Mouse (Mus musculus) thymus, adult 2 months (tissue): Measurements from ENCODE around the gene Ugt1a8. TPM values are rescaled to one million over a fixed set of nuclear protein-coding genes. Genes with fewer than 3 reads are reported as not detected.
"Not testable (repeated sequence)": the region's sequence is repeated elsewhere in the genome, so short reads cannot be mapped to it uniquely, and the experiment has no call there.

Experiments
- DNase-seq: peaks from one replicate; pipeline ENCODE4 v3.0.0; 2021
- H3K27ac ChIP-seq: fragments of 200-500 bp; 2 replicates; pipeline ENCODE4 v1.5.1; 2012; ENCODE audit warnings: low read length, control low read depth; ENCODE audit not compliant: control insufficient read depth, insufficient read depth
- H3K27me3 ChIP-seq: fragments of 200-500 bp; 2 replicates; pipeline ENCODE4 v1.6.1; 2012; ENCODE audit warnings: mild to moderate bottlenecking, low read length, moderate library complexity, mixed read lengths; ENCODE audit not compliant: control insufficient read depth, insufficient read depth
- H3K36me3 ChIP-seq: fragments of 200-500 bp; 2 replicates; pipeline ENCODE4 v1.6.1; 2012; ENCODE audit warnings: mild to moderate bottlenecking, low read length, moderate library complexity; ENCODE audit not compliant: control insufficient read depth, insufficient read depth
- H3K4me1 ChIP-seq: fragments of 200-500 bp; replicated peaks from 2 replicates; pipeline ENCODE4 v1.6.1; 2012; ENCODE audit warnings: low read length; ENCODE audit not compliant: control insufficient read depth, insufficient read depth
- H3K4me3 ChIP-seq: fragments of 200-500 bp; 2 replicates; pipeline ENCODE4 v1.5.1; 2012; ENCODE audit warnings: mild to moderate bottlenecking, low read length, control low read depth, moderate library complexity; ENCODE audit not compliant: control insufficient read depth, insufficient read depth
- CTCF ChIP-seq: fragments of 200-500 bp; IDR thresholded peaks from 2 replicates; pipeline ENCODE4 v1.5.1; 2012; ENCODE audit warnings: mild to moderate bottlenecking, control low read depth, low read length, moderate library complexity, borderline replicate concordance; ENCODE audit not compliant: control insufficient read depth, poor library complexity, insufficient read depth; ENCODE audit errors: extremely low read depth
- POLR2A ChIP-seq: fragments of 200-500 bp; IDR thresholded peaks from 2 replicates; pipeline ENCODE4 v1.6.1; 2012; ENCODE audit warnings: mild to moderate bottlenecking, low read length, control low read depth, moderate library complexity; ENCODE audit not compliant: control insufficient read depth, poor library complexity, insufficient read depth; ENCODE audit errors: extremely low read depth
- WGBS: fragments of 180-500 bp; shearing (Covaris S2); methylation state at CpG from one replicate; pipeline ENCODE4 v1.1.7; 2018; 5-methylcytosine and 5-hydroxymethylcytosine counted together
- polyA plus RNA-seq: library from polyadenylated mRNA; depleted of rRNA; stranded (reverse); fragments of >200 nt; gene quantifications from 2 replicates; pipeline ENCODE4 v1.2.3, GENCODE M21; 2012; rRNA removed

The Ugt1a8 gene
- polyA plus RNA-seq, result 0.06 TPM in 1 of 2 replicates, not detected in the other

- WGBS, result 85% methylated on average over 3 of the region's 3 CpGs
- Histone ChIP-seq H3K36me3 (no peaks in the 10 kb centered on the region), H3K27me3 (no peaks in the 10 kb centered on the region), H3K4me1 (no peaks in the 10 kb centered on the region), H3K4me3 (no peak within 1 kb of the TSS), H3K27ac (no peak within 1 kb of the TSS)
- TF ChIP-seq CTCF, result no peak
- TF ChIP-seq POLR2A, result no peak
- no peak for DNase-seq
Observed at GRCm38 (mm10) chr1:88087513-88087912, at the start of gene Ugt1a8. Gene Ugt1a8, plus strand, starts transcription at chr1:88087813.

- DNase-seq, H3K4me1 ChIP-seq, H3K36me3 ChIP-seq, H3K27me3 ChIP-seq, H3K27ac ChIP-seq, H3K4me3 ChIP-seq: not testable (repeated sequence)
- WGBS, result 81% methylated on average over 1 of the region's 2 CpGs
Observed at GRCm38 (mm10) chr1:88043044-88043443, 44.6 kb upstream of the Ugt1a8 start.

GRCm38 (mm10) chr1:88044832-88045437 is 42.7 kb upstream of the Ugt1a8 start:
- not testable (repeated sequence) for H3K27ac ChIP-seq, DNase-seq, H3K27me3 ChIP-seq, H3K36me3 ChIP-seq, H3K4me3 ChIP-seq, H3K4me1 ChIP-seq
- 95% methylated on average over 4 of the region's 5 CpGs for WGBS

DNA sequence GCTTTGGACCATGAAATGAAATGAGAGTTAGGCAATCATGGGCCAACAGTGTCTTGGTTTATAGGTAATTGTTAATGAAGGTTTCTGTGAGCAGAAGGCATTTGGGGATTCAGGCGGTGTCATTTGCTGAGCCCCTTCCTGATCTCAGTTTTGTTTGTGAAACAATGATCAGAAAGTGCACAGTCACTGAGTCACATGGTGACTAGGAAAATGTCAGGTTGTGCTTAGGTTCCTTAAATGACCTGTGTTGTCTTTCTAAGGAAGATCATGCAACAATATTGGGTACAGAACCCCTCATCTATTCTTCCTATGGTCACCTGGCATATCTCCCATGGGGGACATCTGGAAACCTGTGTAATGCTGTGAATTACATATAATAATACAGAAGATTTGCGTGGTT is 40.2 kb upstream of the Ugt1a8 start:
- not testable (repeated sequence) for H3K4me1 ChIP-seq
- WGBS, result 86% methylated on average over 2 of the region's 2 CpGs

DNA sequence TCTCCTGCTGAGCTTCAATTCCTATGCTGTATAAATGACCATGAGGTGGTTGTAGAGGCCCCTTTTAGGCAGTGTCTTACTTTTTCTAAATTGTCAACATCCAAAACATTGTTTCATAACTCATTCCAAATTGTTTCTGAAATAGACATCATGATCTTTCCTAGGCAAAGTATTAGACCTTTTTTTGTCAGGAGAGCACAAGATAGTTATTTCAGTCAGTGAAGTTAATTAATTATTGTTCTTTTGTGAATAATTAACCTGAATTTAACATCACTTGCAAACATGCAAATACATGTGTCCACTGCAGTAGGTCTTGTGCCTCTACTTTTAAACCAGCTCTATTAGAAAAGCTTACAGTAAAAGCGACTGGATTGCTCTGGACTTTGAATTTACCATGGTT is 32.5 kb upstream of the Ugt1a8 start, which contains the start of gene Ugt1a10:
Gene Ugt1a10, plus strand, starts transcription at position 301 of the 400 bp plus-strand sequence.
- 94% methylated on average over 1 of the region's 1 CpGs for WGBS

More for the DNA sequence above, 40.2 kb upstream of the Ugt1a8 start:
- not testable (repeated sequence) for H3K27me3 ChIP-seq, H3K27ac ChIP-seq, DNase-seq, H3K36me3 ChIP-seq, H3K4me3 ChIP-seq

DNA sequence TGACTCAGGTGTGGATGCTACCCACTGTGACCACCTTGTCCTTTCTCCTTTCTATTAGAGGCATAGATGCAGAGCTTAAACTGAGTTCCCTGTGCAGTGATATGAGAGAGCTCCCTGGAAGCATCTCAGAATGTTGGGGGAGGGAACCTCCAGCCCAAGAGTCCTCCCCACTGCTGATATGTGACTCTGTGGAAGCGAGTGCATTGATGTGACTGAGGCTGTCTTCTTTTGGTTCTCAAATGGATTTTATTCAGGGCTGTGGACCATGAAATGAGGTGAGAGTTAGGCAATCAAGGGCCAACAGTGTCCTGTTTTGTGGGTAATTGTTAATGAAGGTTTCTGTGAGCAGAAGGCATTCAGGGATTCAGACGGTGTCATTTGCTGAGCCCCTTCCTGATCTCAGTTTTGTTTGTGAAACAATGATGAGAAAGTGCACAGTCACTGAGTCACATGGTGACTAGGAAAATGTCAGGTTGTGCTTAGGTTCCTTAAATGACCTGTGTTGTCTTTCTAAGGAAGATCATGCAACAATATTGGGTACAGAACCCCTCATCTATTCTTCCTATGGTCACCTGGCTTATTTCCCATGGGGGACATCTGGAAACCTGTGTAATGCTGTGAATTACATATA is 21.0 kb upstream of the Ugt1a8 start:
- H3K4me3 ChIP-seq, H3K27me3 ChIP-seq, H3K27ac ChIP-seq, DNase-seq, H3K36me3 ChIP-seq, H3K4me1 ChIP-seq: not testable (repeated sequence)
- WGBS, result 50% methylated on average over 1 of the region's 2 CpGs

More for the DNA sequence above, 32.5 kb upstream of the Ugt1a8 start, which contains the start of gene Ugt1a10:
- no peak within 1 kb of the TSS for H3K27ac ChIP-seq
- no peaks in the 10 kb centered on the region for H3K27me3 ChIP-seq
- no peaks in the 10 kb centered on the region for H3K36me3 ChIP-seq
- no peak within 1 kb of the TSS for H3K4me3 ChIP-seq
- TF ChIP-seq CTCF (no peak), POLR2A (no peak)
- no peaks in the 10 kb centered on the region for H3K4me1 ChIP-seq
- no peak for DNase-seq

DNA sequence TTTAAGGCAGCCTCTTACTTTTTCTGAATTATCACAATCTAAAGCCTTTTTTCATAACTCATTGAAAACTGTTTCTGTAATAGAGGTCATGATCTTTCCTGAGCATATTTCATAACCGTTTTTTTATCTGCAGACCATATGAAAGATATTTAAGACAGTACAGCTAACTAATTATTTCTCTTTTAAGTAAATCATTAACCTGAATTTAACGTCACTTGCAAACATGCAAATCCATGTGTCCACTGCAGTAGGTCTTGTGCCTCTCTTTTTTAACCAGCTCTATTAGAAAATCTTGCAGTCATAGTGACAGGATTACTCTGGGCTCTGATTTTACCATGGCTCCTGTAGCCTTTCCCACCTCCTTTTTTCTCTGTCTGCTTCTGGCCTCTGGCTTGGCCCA is 17.1 kb upstream of the Ugt1a8 start, which contains the start of gene Ugt1a9:
Gene Ugt1a9, plus strand, starts transcription at position 306 of the 400 bp plus-strand sequence.
- WGBS, result 92% methylated on average over 2 of the region's 2 CpGs
- H3K4me3 ChIP-seq, result no peak within 1 kb of the TSS
- no peaks in the 10 kb centered on the region for H3K36me3 ChIP-seq
- H3K27ac ChIP-seq, result no peak within 1 kb of the TSS
- DNase-seq, result no peak
- no peak for TF ChIP-seq POLR2A
- TF ChIP-seq CTCF, result no peak
- no peaks in the 10 kb centered on the region for H3K4me1 ChIP-seq
- no peaks in the 10 kb centered on the region for H3K27me3 ChIP-seq
